Mouse (Mus musculus) cerebellum, adult 2 months (tissue): ENCODE measurements at regions not wholly inside any gene's neighbourhood (a gene's known extent, or its start where the extent isn't known, plus 50 kb on each side); places are given as distances from the start of the nearest gene placed in this dataset.

ENCODE experiments used
- CTCF ChIP-seq: fragments of 200-500 bp; IDR thresholded peaks from 2 replicates; pipeline ENCODE4 v1.5.1; 2011; ENCODE audit warnings: low read depth, mild to moderate bottlenecking, control low read depth, low read length, moderate library complexity, borderline replicate concordance; ENCODE audit not compliant: insufficient read depth
- POLR2A ChIP-seq: fragments of 200-500 bp; IDR thresholded peaks from 2 replicates; pipeline ENCODE4 v1.6.1; 2011; ENCODE audit warnings: low read length, control low read depth, borderline replicate concordance; ENCODE audit not compliant: insufficient read depth

DNA sequence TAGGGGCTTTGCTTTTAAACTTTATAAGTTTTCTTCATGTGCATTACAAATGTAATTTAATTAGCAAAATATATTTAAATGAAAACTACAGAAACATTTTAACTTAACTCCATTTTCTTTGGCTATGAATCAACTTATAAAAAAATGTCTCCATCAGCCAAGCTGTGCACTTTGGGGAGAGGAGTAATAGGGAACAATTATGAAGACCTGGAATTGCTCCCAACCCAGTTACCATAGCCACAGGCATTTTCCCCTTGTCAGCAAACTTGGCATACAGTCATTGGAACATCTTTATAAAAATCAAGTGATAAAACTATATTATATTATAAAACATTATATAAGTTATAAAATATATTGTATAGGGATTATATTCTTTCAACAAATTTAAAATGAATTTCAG, 65.0 kb downstream of the Atxn7l3b start:
- TF ChIP-seq CTCF: no peak
- no peak for TF ChIP-seq POLR2A
